Mouse (Mus musculus) testis, adult 2 months (tissue): Measurements from ENCODE around the gene Agap1. TPM values are rescaled to one million over a fixed set of nuclear protein-coding genes. Genes with fewer than 3 reads are reported as not detected.

Experiments used
- H3K27ac ChIP-seq: fragments of 200-500 bp; 2 replicates; pipeline ENCODE4 v1.5.1; 2012; ENCODE audit warnings: low read depth, low read length; ENCODE audit not compliant: control insufficient read depth, insufficient read depth
- H3K27me3 ChIP-seq: fragments of 200-500 bp; 2 replicates; pipeline ENCODE4 v1.6.1; 2012; ENCODE audit warnings: mild to moderate bottlenecking, low read length, moderate library complexity; ENCODE audit not compliant: control insufficient read depth, insufficient read depth
- H3K36me3 ChIP-seq: fragments of 200-500 bp; 2 replicates; pipeline ENCODE4 v1.6.1; 2012; ENCODE audit warnings: mild to moderate bottlenecking, low read length; ENCODE audit not compliant: control insufficient read depth, insufficient read depth
- H3K4me1 ChIP-seq: fragments of 200-500 bp; 2 replicates; pipeline ENCODE4 v1.6.1; 2012; ENCODE audit warnings: low read length; ENCODE audit not compliant: control insufficient read depth, insufficient read depth
- H3K4me3 ChIP-seq: fragments of 200-500 bp; 2 replicates; pipeline ENCODE4 v1.5.1; 2012; ENCODE audit warnings: low read depth, mild to moderate bottlenecking, low read length, moderate library complexity, mixed read lengths; ENCODE audit not compliant: control insufficient read depth
- CTCF ChIP-seq: fragments of 200-500 bp; IDR thresholded peaks from 2 replicates; pipeline ENCODE4 v1.5.1; 2012; ENCODE audit warnings: low read depth, mild to moderate bottlenecking, inconsistent platforms, low read length, moderate library complexity; ENCODE audit not compliant: control insufficient read depth, insufficient read depth, insufficient replicate concordance
- POLR2A ChIP-seq: fragments of 200-500 bp; IDR thresholded peaks from 2 replicates; pipeline ENCODE4 v1.6.1; 2012; ENCODE audit warnings: low read depth, mild to moderate bottlenecking, inconsistent platforms, low read length, moderate library complexity; ENCODE audit not compliant: control insufficient read depth
- polyA plus RNA-seq: library from polyadenylated mRNA; depleted of rRNA; stranded (reverse); fragments of >200 nt; gene quantifications from 2 replicates; pipeline ENCODE4 v1.2.3, GENCODE M21; 2012

Agap1 gene
- polyA plus RNA-seq, 1 experiment, result 16.5 TPM

DNA sequence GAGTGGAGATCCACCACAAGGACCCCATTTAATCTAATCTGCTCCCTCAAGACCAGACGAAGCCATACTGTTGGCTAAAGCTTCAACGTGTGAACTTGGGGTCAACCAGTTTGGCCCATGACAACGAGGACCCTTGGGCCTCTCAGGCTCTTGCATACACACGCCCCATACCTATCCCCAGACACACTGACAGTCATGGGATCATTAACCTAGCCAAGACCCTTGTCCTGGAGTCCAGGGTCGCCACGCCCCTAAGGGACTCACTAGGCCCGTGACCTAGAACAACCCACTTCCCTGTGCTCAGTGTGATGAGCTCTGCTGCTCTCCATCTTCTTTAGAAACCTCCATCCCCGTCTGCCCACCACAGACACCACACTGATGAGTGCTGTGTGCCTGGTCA is 429.7 kb downstream of the Agap1 start:
- TF ChIP-seq CTCF (no peak), POLR2A (no peak)

DNA sequence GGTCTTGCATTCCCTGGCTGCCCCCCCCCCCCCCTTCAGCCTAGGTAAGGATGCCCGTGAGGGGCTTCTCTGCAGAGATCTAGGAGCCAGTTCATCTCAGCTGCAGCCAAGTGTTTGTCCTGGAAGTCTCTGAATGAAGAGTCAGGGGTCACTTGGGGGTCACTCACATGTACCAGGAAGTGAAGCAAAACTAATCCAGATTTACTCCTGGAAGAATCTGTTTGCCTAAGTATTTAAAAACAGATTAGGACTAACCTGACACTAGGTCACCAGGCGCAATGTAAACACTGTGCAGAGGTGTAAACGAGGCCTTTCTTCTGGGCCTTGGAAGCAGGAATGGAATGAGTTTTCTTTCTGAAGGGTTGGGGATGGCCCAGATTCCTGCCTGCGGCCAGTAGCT is 431.1 kb downstream of the Agap1 start:
- Histone ChIP-seq H3K4me3 (no peak overlapping the region), H3K36me3 (no peaks in the 10 kb centered on the region), H3K27ac (no peak overlapping the region), H3K4me1 (no peaks in the 10 kb centered on the region), H3K27me3 (no peaks in the 10 kb centered on the region)
- no peak for TF ChIP-seq CTCF
- TF ChIP-seq POLR2A, result no peak

More for the DNA sequence above, 429.7 kb downstream of the Agap1 start:
- H3K36me3 ChIP-seq, result no peaks in the 10 kb centered on the region
- no peak overlapping the region for H3K4me3 ChIP-seq
- no peaks in the 10 kb centered on the region for H3K4me1 ChIP-seq
- no peak overlapping the region for H3K27ac ChIP-seq
- H3K27me3 ChIP-seq, result no peaks in the 10 kb centered on the region

DNA sequence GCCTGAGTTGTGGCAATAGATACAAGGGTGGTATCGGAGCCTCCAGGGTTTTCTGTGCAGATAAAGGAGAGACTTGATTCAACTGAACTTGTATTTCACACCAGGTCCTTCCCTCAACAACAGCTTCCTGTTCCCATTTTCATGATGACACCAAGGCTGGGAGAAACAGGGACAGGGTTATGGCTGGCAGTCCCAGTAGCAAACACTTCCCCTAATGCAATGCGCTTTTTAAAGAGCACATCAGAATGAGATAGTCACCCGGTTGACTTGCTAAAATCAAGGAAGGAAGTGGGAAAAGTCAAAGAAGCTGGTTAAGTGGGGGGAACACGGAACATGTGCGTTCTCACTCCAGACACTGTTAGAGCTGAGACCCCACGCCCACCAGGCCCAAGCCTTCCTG is 436.8 kb downstream of the Agap1 start:
- Histone ChIP-seq H3K4me3 (no peak overlapping the region), H3K27me3 (no peaks in the 10 kb centered on the region), H3K27ac (no peak overlapping the region), H3K4me1 (peaks cover 2% of the 10 kb centered on the region; the same call in 1 of the 2 replicates), H3K36me3 (no peaks in the 10 kb centered on the region)
- TF ChIP-seq CTCF (no peak), POLR2A (no peak)

DNA sequence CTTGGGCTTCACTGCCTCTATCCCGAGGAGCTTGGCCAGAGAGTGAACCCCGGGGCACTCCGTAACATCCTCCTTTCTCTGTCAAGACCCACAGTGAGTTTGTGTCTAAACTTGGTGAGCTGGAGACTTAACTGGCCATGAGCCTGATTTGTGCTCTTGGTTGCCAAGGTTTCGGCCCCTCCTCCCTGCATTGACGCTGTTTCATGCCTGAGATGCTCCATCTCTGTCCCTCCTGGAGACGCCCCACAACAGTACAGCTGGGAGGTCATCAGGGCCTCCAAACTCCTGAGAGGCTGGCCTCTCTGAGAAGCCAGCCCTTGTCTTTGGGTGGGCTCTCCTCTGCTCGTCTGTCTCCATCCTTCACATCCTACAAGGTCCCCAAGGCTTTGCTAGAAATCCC is 437.7 kb downstream of the Agap1 start:
- Histone ChIP-seq H3K27me3 (no peaks in the 10 kb centered on the region), H3K4me3 (no peak overlapping the region), H3K4me1 (peaks cover 2% of the 10 kb centered on the region; the same call in 1 of the 2 replicates), H3K36me3 (no peaks in the 10 kb centered on the region), H3K27ac (no peak overlapping the region)
- TF ChIP-seq CTCF (no peak), POLR2A (no peak)

DNA sequence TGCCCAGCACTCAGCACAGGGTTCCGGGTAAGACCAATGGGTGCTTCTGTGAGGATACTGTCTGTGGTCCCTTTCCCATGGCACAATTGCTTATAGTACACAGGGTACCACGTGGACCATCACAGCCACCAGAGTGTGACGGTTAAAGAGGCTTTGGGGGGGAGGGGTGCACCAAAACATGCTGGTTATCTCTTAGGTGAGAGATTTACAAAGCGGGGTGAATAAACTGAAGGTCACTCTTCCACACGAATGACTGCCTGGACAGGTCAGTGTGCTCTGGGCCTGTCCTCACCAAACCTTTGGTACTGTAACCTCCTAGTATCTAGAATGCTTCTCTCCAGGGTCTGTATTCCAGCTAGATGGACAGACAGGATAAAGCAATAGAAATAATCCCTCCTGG is 441.2 kb downstream of the Agap1 start:
- TF ChIP-seq POLR2A, result no peak
- TF ChIP-seq CTCF, result no peak
- Histone ChIP-seq H3K27me3 (no peaks in the 10 kb centered on the region), H3K36me3 (no peaks in the 10 kb centered on the region), H3K27ac (no peak overlapping the region), H3K4me3 (no peak overlapping the region), H3K4me1 (peaks cover 2% of the 10 kb centered on the region; the same call in 1 of the 2 replicates)

DNA sequence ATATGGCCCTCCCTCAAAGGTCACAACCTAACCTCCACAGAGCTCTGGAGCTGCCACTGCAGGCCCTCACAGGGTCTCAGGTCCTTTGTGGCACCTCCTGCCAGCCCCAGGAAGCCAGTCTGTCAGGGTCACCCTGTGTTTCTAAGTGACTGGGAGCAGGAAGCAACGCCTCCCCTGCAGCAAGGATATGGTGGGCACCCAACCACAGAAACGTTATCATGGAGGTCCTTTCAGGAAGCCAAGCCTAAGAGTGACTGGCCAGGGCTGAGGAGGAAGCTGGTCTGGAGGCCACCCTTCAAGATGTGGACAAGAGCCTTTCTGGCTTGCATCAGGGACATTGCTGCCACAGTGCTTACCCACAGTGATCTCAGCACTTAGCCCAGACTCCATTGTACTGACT is 444.4 kb downstream of the Agap1 start:
- no peaks in the 10 kb centered on the region for H3K27me3 ChIP-seq
- TF ChIP-seq POLR2A, result no peak
- no peak for TF ChIP-seq CTCF

DNA sequence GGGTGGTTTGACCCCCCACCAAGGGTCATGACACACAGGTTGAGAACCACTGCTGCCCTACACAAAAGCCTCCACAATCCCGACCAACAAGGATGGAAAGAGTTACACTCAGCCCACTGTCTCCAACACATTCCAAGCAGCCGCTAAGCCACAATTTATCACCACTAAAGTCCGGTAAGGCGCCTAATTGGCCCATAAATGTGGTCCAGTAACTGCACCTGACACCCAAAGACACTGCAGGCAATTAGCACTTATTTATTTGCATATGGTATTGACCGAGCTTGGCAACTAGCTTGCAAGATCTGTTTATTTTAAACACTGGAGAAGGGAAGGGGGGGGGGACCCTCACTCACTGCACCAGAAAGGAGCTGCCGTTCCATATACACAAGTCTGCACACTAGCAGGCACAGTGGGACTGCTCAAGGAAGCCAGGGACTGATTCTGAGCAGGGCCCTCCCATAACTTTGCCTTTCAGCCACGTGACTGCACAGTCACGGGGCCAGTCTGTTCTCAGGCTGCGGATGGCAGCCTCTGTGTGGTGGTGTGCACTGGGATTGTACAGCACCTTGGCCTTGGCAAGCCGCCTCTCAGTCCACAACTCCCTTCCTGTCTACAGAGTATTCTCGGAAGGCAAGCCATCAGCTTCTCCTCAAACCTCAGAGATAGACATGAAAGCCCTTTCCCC is 445.3 kb downstream of the Agap1 start:
- no peak for TF ChIP-seq POLR2A
- no peak for TF ChIP-seq CTCF
- Histone ChIP-seq H3K4me3 (no peak overlapping the region), H3K27ac (no peak overlapping the region), H3K36me3 (no peaks in the 10 kb centered on the region), H3K27me3 (no peaks in the 10 kb centered on the region), H3K4me1 (no peaks in the 10 kb centered on the region)

More for the DNA sequence above, 444.4 kb downstream of the Agap1 start:
- no peaks in the 10 kb centered on the region for H3K36me3 ChIP-seq
- no peak overlapping the region for H3K27ac ChIP-seq
- no peak overlapping the region for H3K4me3 ChIP-seq
- H3K4me1 ChIP-seq, result no peaks in the 10 kb centered on the region

DNA sequence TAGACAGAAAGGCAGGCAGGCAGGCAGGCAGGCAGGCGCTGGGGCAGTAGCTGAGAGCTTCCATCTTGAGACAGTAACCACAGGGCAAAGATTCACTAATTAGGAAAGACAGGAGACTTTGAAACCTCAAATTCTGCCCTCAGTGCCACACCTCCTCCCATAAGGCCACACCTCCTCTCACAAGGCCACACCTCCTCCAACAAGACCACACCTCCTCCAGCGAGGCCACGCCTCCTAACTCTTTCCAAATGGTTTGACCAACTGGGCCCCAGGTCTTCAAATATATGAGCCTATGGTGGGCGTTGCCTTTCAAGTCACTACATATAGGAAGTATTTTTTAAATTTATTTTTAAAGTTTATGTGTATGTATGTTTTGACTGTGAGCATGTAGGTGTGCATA is 446.8 kb downstream of the Agap1 start:
- no peak overlapping the region for H3K4me3 ChIP-seq
- no peak overlapping the region for H3K27ac ChIP-seq
- no peaks in the 10 kb centered on the region for H3K27me3 ChIP-seq
- no peak for TF ChIP-seq POLR2A
- TF ChIP-seq CTCF, result no peak
- no peaks in the 10 kb centered on the region for H3K4me1 ChIP-seq
- no peaks in the 10 kb centered on the region for H3K36me3 ChIP-seq
